Mouse (Mus musculus): ENCODE measurements around the gene Cox10. TPM values are rescaled to one million over a fixed set of nuclear protein-coding genes. Genes with fewer than 3 reads are reported as not detected.

The Cox10 gene
- total RNA-seq, 2 experiments from 2014 or later = 26.8 to 27.2 TPM

GRCm38 (mm10) chr11:63967641-63968387 lies 111.5 kb downstream of the Cox10 start:
- DNase-seq (ENCODE audit: low spot score in 2 of 2) = no peak

DNA sequence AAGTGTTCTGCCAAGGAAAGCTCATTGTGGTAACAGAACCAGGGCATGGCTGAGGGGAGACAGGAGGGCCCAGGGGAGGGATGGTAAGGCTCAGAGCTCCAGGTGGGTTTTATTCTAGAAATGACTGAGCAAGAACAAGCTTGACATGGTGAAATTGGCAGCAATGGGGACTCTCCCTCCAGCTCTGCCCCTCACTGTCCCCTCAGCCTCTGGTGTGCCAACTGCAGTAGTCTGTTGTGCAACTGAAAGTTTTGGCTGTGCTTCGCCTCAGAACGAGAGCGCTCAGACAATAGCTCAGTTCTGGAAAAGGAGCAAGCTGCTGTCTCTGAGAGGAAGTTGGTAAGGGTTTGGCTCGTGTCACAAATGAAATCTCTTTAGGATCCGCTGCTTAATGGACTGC lies 113.8 kb downstream of the Cox10 start:
- DNase-seq (ENCODE audit: low spot score in 2 of 2) = no peak

- DNase-seq (ENCODE audit: low spot score in 2 of 2) = no peak
These were observed 122.1 kb downstream of the Cox10 start for GRCm38 (mm10) chr11:63957207-63957606.

DNA sequence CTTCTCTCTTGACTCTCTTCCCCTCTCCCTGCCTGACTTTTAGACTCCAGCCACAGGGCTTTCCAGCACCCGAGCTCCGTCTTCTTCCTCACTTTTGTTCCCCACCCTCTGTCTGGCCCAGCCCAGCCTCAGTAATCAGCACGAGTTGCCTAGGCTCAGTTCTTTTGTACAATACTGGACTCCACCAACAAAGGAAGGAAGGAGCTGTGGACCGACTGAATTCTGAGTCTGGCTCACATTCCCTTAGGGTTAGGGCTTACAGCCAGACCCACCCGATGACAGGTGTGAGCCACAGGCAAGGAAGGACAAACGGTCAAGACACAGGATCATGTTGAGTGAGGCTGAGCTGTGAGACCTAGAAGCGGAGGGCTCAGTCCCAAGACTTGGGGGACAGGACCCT lies 122.5 kb downstream of the Cox10 start:
- no peak for DNase-seq (ENCODE audit: low spot score in 2 of 2)

GRCm38 (mm10) chr11:63953887-63954286 lies 125.4 kb downstream of the Cox10 start:
- DNase-seq (ENCODE audit: low spot score in 2 of 2) = no peak

GRCm38 (mm10) chr11:63952743-63953191 lies 126.5 kb downstream of the Cox10 start:
- no peak for DNase-seq (ENCODE audit: low spot score in 2 of 2)

DNA sequence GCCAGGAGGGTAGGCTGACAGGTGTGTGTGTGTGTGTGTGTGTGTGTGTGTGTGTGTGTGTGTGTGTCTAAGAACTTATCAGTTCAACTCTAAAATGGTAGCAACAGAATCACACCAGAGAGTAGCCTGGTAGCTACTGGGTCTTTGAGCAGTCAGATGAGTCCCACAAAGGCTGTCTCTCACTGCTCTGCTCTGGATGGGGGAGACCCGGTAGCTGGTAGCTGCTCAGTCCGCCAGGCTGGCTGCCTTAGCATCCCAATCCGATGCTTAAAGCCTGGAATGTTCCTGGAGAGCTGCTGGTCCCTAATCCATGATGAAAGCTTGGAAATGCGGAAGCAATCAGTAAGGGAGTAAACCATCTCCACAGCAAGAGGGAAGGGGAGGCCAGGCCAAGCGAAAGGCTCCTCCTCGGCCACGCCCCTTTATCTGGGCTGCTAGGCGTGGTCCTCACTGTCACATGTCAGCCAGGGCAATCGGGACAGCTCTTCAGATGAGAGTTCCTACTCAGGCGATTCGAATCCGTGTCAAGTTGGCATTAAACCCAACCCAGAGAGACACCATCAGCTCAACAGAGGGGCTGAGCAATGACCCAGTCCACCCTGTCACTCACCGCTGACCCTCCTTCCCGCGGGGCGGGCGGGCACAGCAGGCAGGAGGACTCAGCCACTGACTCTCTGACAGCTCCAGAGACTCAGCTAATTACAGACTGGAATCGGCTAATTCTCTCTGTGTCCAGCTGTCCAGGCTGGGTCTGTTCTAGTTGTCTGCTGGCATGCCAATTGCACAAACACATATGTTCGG lies 127.2 kb downstream of the Cox10 start:
- DNase-seq (ENCODE audit: low spot score in 2 of 2) = no peak

DNA sequence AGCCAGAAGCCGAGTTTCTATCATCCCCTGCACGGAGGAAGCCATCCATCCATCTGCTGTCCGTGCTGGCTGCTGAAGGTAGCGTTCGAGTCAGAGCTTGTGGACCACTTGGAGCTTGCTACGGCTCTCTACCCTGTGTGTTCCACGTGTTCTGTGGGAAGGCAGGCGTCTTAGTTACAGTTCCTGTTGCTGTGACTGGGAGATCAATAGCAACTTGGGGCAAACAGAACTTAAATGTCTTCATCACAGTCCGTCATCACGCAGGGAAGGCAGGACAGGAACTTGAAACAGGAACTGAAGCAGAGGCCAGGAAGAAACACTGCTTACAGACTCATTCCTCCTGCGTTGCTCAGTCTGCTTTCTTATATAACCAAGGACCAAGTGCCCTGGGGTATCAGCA lies 130.9 kb downstream of the Cox10 start:
- no peak for DNase-seq (ENCODE audit: low spot score in 2 of 2)

DNA sequence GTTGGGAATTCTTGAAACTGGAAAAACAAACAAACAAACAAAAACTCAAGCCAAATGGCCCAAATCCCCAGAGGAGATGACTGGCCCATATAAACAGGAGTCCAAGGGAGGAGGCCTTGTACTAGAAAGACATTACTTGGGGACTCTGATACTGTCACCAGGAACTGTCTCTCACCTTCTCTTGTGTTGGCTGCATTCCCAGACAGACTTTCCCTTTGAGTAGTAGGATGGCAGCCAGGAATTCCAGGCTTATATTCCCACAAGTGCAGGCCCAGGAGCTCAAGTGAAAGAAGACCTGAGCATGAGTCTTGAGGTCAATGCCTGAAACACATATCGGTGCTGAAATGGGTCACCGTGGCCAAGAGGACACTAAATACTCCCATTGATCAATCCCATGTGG lies 132.2 kb downstream of the Cox10 start:
- no peak for DNase-seq (ENCODE audit: low spot score in 2 of 2)

- no peak for DNase-seq (ENCODE audit: low spot score in 2 of 2)
These were observed 135.3 kb downstream of the Cox10 start for GRCm38 (mm10) chr11:63943947-63944346.

- DNase-seq (ENCODE audit: low spot score in 2 of 2) = no peak
These were observed 135.9 kb downstream of the Cox10 start for GRCm38 (mm10) chr11:63943268-63943890.

- no peak for DNase-seq (ENCODE audit: low spot score in 2 of 2)
These were observed 137.1 kb downstream of the Cox10 start for GRCm38 (mm10) chr11:63942177-63942576.

DNA sequence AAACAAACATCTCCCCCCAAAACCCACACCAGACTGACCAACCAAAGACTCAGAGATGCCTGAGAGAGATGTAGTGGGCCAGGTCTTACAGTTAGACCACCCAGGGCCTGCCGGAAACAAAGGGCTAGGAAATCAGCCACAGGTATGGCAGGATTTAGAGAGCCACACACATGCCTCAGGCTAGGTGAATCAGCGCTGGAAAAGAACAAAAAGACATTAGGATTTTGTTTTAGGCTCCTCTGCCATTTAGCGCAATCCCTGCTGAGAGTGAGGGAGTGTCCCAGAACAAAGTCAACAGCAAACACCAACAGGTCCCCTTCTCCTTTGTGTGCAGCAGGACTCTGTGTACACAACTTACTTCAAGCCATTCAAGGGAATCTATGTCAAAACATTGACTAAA lies 142.6 kb downstream of the Cox10 start:
- no peak for DNase-seq (ENCODE audit: low spot score in 2 of 2)

DNA sequence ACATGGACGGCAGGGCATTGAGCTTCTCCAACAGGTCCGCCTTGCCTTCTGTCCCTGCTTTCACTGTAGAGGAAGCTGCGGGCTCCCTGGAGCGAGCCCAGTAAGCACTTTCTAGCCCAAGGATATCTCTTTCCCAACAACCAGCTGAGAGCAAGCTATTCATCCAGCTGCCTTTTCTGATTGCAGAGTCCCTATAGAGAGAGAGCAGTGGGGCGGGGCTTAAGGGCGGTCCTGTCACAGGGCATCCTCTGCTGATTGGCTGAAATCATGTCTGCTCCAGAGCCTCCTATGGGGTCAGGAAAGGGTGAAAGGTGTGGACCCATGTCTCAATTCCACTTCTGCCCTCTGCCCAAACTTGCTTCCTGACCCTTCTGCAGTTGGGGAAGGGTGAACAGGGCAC lies 152.4 kb downstream of the Cox10 start:
- DNase-seq (ENCODE audit: low spot score in 2 of 2) = no peak

DNA sequence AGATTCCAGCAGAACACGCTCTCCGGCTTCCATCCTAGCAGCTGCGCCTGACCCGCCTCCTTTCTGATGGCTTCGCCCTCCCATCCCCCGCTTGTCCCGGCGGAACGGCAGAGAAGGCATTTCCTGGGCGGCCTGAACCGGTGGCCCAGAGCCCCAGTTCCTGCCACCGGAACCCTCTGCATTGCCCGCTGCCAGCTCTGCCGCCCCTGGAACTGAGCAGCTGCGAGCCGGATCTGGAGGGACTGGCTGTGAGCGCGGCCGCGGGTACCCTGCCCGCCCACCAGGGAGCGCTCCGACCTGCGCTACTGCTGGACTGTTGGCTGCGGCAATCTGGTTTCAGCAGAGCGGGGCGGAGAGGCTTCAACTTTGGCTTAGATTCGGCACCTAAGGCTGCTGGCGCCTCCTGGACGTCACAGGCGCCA lies 154.1 kb downstream of the Cox10 start:
- peak; percentile 57 to 68 for DNase-seq (ENCODE audit: low spot score in 2 of 2)

DNA sequence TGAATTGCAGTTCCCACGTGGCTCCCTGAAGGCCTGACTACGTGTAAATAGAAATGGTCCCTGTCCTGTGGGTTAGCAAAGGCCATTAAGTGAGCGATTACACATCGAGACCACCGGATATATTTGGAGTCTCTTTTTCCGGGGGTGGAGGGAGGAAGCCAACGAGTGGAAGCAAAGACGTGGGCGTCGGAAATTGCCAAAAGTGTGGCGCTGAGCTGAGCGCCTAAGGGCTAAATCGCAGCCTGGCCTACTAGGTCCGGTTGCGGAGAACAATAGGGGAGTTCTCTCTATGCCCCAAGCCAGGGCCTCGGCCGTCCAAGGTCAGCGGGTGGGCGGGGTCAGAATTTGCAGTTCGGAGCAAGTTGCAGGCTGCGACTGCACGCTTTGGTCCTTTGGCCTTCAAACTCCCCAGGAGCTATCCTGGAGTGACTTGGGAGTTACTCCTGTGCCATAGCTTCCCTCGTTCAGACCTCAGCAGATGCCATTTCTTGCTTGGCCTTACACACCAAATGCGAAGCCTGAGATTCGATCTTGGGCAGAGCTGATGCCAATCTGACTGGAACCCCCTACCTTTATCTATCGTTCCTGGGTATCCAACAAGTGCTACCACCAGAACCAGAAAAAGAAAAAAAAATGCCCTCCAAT lies 154.9 kb downstream of the Cox10 start:
- no peak for DNase-seq (ENCODE audit: low spot score in 2 of 2)

GRCm38 (mm10) chr11:63923386-63923785 lies 155.9 kb downstream of the Cox10 start:
- DNase-seq (ENCODE audit: low spot score in 2 of 2) = no peak

- peak; percentile 73 to 83 for DNase-seq (ENCODE audit: low spot score in 2 of 2)
These were observed 157.1 kb downstream of the Cox10 start, which contains the start of gene Hs3st3b1 for GRCm38 (mm10) chr11:63922091-63922621. TSS of gene Hs3st3b1 (minus strand) at chr11:63922290.

DNA sequence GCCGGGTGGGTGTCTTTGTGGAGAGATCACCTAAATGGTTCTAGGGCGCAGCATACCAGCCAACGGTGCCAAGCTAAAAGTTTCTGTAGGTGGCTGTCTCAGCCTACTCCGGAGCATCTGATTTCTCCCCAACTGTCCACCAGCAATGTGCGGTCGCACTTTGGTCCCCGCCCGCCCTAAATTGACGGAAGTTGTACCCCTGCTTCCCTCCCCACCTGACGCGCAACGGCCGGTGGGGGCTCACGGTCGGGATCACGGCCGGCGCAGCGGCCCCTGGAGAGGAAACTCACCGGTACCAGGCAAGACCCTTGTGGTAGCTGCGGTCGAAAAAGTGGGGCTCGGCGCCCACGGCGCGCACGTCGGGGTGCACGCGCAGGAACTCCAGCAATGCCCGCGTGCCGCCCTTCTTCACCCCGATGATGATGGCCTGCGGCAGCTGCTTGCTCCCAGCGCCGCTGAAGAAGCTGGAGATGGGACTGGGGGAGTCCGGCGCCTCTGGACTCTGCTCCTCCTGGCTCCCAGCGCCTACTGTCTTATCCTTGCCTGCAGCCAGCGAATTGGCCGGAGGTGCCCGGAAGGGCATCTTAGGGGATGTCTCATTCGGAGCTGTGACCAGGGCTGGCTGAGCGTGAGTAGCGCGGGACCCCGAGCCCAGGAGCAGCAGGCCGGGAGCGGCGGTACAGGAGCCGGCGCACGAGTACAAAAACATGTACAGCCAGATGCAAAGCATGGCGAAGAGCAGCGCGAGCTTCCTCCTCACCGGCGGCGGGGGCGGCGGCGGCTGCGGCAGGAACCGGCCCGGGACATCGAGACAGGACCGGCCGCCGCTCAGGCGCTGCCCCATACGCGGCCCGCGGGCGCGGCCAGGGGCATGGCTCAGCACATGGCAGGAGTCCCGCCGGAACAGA lies 158.0 kb downstream of the Cox10 start:
- DNase-seq (ENCODE audit: low spot score in 2 of 2) = no peak

GRCm38 (mm10) chr11:63920531-63920930 lies 158.7 kb downstream of the Cox10 start:
- DNase-seq (ENCODE audit: low spot score in 2 of 2) = peak; percentile 35 to 53
